Mouse (Mus musculus) brain, embryonic 18.5 days (tissue): ENCODE measurements around the gene Heatr5b.
A peak's percentile ranks its signal among the peaks of the same experiment; 100 is the strongest.
"Not testable (repeated sequence)": the region's sequence is repeated elsewhere in the genome, so short reads cannot be mapped to it uniquely, and the experiment has no call there.

Experiments used
- DNase-seq: peaks from one replicate; pipeline ENCODE4 v3.0.0-alpha.2; 2012; ENCODE audit warnings: low read depth, low spot score

The Heatr5b gene

GRCm38 (mm10) chr17:78834856-78835835, at the start of gene Heatr5b, which contains the start of gene Gpatch11:
TSS of gene Heatr5b (minus strand) at chr17:78835364.
TSS of gene Gpatch11 (plus strand) at chr17:78835567.
- DNase-seq = peak; percentile 96

GRCm38 (mm10) chr17:78883291-78883690, 48.1 kb upstream of the Heatr5b start:
- no peak for DNase-seq

GRCm38 (mm10) chr17:78882401-78883112, 47.4 kb upstream of the Heatr5b start, which contains the start of gene Eif2ak2:
TSS of gene Eif2ak2 (minus strand) at chr17:78882573.
- DNase-seq = no peak

- no peak for DNase-seq
Measured at GRCm38 (mm10) chr17:78881878-78882304, 46.7 kb upstream of the Heatr5b start.

GRCm38 (mm10) chr17:78873886-78874285, 38.7 kb upstream of the Heatr5b start:
- no peak for DNase-seq

GRCm38 (mm10) chr17:78856243-78856642, 21.1 kb upstream of the Heatr5b start:
- no peak for DNase-seq

- no peak for DNase-seq
Measured at GRCm38 (mm10) chr17:78842271-78842928, 7.2 kb upstream of the Heatr5b start.

- DNase-seq = no peak
Measured at GRCm38 (mm10) chr17:78836056-78836455, 892 bp upstream of the Heatr5b start.

- DNase-seq = no peak
Measured at GRCm38 (mm10) chr17:78824346-78824745, 10.8 kb downstream of the Heatr5b start.

- DNase-seq = no peak
Measured at GRCm38 (mm10) chr17:78809582-78809981, 25.6 kb downstream of the Heatr5b start.

- no peak for DNase-seq
Measured at GRCm38 (mm10) chr17:78809019-78809418, 26.1 kb downstream of the Heatr5b start.

- DNase-seq = no peak
Measured at GRCm38 (mm10) chr17:78797222-78797621, 37.9 kb downstream of the Heatr5b start.

- DNase-seq = no peak
Measured at GRCm38 (mm10) chr17:78794390-78794789, 40.8 kb downstream of the Heatr5b start.

GRCm38 (mm10) chr17:78792122-78792521, 43.0 kb downstream of the Heatr5b start:
- no peak for DNase-seq

GRCm38 (mm10) chr17:78791690-78792070, 43.5 kb downstream of the Heatr5b start:
- DNase-seq = no peak

GRCm38 (mm10) chr17:78791068-78791689, 44.0 kb downstream of the Heatr5b start:
- DNase-seq = no peak

GRCm38 (mm10) chr17:78788273-78788672, 46.9 kb downstream of the Heatr5b start:
- DNase-seq = not testable (repeated sequence)

- DNase-seq = no peak
Measured at GRCm38 (mm10) chr17:78778765-78779164, 56.4 kb downstream of the Heatr5b start.

- DNase-seq = no peak
Measured at GRCm38 (mm10) chr17:78772317-78772716, 62.8 kb downstream of the Heatr5b start.

GRCm38 (mm10) chr17:78770932-78771331, 64.2 kb downstream of the Heatr5b start:
- DNase-seq = no peak

GRCm38 (mm10) chr17:78769341-78769740, 65.8 kb downstream of the Heatr5b start:
- no peak for DNase-seq
